Mouse (Mus musculus) heart, postnatal 36 days (tissue): Measurements from ENCODE around the gene Stxbp2. TPM values are rescaled to one million over a fixed set of nuclear protein-coding genes. Genes with fewer than 3 reads are reported as not detected.
A peak's percentile ranks its signal among the peaks of the same experiment; 100 is the strongest.
"Not testable (repeated sequence)": the region's sequence is repeated elsewhere in the genome, so short reads cannot be mapped to it uniquely, and the experiment has no call there.

Experiments used
- DNase-seq, 2 experiments: peaks; one replicate each; pipeline ENCODE4 v3.0.0; 2021 to 2022
- intact Hi-C: fragments of 180-260 bp; cut with DNase I; formaldehyde crosslinking; loops from one replicate; pipeline ENCODE4 v1.15.1; 2025
- total RNA-seq, 2 experiments: library from RNA; stranded (reverse); gene quantifications; 2 replicates each; pipeline ENCODE4 v1.2.3; 2021

Gene Stxbp2
- 1 to 10 TPM; 4.4 to 6.4 TPM for total RNA-seq

DNA sequence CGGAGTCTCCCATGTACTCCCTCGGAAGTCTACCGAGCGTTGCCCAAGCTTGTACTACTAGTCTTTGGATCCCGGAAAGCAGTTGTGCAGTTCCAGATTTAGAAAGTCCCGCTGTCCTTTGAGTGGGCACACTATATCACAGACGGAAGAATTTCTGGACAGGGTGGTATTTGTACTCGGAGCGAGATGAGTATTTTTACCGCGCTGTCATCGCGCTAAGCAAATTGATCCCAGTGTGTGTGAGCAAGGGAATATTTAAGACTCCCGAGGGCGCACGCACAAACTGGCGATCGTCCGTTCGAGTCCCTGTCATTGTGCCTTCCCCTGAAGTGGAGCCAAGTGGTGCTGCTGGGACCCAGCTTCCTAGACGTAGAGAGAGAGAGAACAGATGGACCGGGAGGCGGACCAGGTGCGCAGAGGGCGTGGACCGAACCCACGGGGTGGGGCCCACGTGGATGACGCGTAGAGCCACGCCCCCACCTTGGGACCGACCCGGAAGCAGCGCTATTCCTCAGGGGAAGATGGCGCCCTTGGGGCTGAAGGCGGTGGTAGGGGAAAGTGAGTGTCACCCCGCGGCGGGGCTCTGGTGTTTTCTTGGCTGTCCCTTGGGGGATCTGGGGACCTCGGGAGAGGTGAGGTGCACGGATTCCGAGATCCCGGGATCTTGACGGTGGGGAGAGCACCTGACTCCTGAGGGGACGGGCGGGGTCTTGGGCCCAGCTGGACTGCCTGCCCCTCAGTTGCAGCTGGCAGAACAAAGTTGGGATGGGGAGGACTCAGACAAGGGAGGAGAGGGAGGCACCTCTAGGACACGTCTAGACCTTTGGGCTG is at the start of gene Stxbp2:
Gene Stxbp2 (plus strand): TSS at position 309 of the 831 bp plus-strand sequence.
- intact Hi-C loops = no loop called here
- DNase-seq = peak; percentile 39 to 50

DNA sequence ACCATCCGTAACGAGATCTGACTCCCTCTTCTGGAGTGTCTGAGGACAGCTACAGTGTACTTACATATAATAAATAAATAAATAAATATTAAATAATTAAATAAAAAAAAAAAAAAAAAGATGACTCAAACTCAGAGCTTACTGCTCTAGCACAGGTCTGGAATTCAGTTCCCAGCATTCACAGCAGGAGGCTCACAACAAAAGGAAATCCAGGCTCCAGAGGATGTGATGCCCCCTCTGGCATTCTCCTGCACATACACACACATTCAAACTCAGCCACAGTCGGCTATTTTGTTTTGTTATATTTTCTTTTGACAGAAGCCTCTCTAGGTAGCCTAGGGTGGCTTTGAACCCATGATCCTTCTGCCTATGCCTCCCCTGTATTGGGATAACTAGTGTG is 48.8 kb upstream of the Stxbp2 start:
- intact Hi-C loops, DNase-seq: not testable (repeated sequence)

DNA sequence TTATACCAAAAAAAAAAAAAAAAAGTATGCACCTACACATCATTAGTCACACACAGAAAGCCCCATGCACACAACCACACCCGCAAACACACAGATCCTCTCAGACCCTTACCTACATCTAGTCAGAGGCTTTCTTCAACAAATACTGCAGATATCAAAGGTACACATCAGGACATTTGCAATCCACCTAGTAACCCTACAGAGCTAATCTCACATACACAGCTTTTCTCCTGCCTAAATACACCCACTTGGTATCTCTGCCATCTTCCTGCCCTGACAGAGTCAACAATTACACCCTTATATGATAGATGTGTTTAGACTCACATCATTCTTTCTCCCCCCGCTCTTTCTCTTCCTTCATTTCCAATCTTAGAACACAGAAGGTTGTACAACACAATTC is 44.3 kb upstream of the Stxbp2 start:
- intact Hi-C loops = no loop called here
- DNase-seq = no peak

DNA sequence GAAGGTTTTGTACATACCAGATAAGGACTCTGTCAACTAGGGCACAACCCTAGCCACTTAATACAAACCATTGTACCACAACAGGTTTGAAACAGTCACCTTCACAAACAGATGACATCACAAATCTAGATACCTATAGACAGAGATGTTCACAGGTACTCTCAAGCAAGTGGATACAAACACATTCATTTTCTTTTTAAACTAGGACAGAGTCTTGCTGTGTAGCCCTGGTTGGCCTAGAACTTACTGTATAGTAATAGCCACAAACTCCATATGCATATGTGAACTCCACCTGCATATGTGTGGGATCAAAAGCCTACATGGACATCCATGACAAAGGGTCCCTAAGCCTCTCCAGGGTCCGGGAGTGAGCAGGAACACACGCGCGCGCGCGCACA is 43.8 kb upstream of the Stxbp2 start, which contains the start of gene Camsap3:
Gene Camsap3 (plus strand): TSS at position 301 of the 398 bp plus-strand sequence.
- no peak for DNase-seq
- intact Hi-C loops = no loop called here

DNA sequence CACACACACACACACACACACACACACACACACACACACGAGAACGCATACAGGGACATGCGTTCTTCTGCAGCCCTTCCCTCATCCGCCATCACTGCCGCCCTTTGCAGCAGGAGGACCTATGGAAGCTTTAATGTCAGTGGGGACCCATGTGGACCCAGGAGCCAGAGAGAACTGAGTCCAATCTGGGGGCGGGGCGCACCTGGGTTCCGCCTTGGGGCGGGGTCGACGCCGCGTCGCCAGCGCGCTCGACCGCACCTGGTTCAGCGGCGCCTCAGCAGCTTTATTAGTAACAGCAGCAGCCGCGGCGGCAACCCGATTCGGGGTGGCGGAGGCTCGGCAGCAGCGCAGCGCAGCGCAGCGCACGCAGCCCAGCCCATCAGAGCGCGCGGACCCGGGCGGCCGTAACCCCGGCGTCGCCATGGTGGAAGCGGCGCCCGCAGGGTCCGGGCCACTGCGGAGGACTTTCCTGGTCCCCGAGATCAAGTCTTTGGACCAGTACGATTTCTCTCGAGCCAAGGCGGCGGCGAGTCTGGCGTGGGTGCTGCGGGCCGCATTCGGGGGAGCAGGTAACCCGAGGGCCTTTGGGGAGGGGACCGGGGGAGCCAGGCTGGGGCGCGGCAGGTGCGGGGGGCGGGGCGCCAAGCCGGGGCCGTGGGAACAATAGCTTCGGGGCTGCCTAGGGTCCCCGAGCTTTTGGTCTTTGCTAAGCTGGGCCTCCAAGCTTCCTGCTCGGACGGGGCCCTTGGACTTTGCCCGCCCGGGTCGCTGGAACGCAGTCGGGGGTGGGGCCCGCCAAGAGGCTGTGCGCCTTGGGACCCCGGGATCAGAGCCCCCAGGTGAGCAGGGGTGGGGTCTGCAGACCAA is 43.1 kb upstream of the Stxbp2 start:
- intact Hi-C loops = no loop called here
- DNase-seq = no peak

DNA sequence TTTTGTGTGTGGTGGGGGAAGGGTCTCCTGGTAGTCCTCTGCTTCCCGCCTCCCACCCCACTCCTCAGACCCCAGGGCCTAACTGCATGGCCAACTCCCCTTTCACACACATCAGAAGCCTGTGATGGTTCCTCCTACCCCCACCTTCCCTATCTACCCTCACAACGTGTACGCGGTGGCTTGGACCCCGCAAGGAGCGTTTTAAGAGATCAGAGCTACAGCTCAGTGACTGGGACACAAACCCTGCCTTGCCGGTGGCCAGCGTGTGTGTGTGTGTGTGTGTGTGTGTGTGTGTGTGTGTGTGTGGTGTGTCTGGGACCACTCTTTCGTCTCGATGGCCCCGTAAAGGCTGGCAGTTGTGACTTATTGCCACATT is 42.5 kb upstream of the Stxbp2 start:
- intact Hi-C loops = no loop called here
- DNase-seq = no peak

DNA sequence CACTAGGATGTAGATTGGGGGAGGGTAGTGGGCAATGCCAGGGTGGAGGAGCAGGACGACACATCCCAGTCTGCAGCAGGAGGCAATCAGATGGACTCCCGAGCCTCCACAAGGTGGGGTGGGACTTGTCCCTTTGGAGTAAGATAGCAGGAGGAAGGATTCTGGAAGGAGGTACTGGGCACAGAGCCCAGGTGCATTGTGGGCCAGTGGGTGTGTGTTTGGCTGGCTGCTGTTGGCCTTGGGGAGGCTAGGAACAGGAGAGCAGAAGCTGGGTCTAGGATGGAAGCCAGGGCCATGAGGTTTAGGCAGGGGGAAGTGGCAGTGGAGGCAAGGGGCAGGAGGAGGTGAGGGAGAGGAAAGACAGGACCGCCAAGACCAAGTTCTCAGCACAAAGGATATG is 37.3 kb upstream of the Stxbp2 start:
- DNase-seq = no peak
- intact Hi-C loops = no loop called here

DNA sequence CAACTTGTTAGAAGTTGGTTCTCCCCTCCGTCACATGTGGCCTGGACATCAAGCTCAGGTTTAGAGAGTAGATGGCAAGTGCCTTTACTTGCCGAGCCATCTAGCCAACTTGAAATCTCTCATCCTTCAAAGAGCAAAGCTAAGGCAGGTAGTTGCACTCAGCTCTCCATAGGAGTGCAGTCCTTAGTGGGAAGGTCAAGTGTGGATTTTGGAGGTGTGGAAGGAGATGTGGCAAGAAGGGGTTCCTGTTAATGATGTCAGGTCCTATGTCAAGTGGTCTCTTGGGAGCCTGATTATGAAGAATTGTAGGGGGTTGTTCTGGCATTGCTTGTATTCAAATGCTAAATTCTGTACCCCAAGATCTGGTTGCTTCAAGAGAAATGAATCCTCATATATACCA is 36.3 kb upstream of the Stxbp2 start:
- no peak for DNase-seq
- intact Hi-C loops = no loop called here

DNA sequence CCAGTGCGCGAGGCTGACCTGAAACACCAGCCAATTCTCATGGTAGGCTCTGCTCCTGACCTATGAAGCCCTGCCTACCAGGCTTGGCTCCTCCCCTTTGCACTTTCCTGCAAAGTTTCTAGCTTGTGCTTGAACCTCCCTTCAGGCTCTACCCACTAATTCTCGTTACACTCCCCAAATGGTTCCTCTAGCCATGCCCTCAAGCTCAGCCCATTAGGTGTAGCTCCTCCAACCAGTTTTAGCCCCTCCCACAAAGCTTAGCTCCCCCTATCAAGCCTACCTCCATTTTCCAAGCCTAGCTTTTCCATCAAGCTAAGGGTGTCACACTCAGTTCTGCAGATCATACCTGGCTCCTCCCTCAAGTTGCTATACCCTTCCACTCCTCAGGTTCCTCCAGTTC is 32.7 kb upstream of the Stxbp2 start:
- DNase-seq = no peak
- intact Hi-C loops = no loop called here

DNA sequence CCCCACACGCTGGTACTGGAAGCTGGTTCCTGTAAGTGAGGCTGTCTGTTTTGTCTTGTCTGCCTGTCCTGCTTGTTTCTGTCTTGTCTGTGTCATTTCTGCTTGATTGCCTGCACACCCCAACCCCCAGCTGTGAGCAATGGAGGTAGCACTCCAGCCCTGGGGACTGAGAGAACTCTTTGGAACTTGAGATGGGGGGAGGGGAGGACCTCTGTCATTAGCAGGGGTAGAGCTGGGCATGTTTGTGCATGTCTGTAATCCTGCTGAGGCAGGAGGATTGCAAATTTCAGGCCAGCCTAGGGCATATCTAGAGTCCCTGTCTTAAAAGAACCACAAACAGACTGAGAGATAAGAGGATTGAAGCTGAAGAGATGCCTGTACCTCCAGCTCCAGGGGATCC is 31.5 kb upstream of the Stxbp2 start:
- DNase-seq = no peak
- intact Hi-C loops = no loop called here

DNA sequence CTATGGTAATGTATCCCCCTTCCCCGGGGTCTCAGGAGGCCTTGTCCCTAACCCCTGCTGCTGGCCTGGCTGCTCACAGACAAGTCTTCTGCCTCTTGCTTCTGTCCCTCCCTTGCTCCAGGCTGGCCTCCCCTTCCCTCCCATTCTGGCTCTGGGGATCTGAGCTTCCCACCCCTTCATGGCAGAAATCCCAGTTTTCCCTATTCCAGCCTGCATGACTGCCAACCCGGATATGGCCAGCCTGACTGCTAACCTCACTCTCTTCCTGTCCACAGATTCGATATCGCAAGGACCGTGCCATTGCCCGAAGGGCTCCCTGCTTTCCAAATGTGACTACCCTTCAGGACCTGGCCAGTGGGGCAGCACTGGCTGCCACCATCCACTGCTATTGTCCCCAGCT is 30.4 kb upstream of the Stxbp2 start:
- intact Hi-C loops = no loop called here
- DNase-seq = peak; percentile 60 to 65

DNA sequence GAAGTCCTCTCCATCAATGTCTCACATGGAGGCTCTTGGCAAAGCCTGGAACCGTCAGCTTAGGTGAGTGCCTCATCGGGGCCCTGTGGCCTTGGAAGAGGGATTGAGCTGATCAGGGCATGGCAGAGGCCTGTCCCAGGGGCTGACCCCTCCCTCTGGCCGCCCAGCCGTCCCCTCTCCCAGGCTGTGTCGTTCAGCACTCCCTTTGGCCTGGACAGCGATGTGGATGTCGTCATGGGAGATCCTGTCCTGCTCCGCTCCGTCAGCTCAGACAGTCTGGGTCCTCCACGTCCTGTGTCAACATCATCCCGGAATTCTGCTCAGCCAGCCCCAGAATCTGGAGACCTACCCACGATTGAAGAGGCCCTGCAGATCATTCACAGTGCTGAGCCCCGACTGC is 27.3 kb upstream of the Stxbp2 start:
- no peak for DNase-seq
- intact Hi-C loops = no loop called here

DNA sequence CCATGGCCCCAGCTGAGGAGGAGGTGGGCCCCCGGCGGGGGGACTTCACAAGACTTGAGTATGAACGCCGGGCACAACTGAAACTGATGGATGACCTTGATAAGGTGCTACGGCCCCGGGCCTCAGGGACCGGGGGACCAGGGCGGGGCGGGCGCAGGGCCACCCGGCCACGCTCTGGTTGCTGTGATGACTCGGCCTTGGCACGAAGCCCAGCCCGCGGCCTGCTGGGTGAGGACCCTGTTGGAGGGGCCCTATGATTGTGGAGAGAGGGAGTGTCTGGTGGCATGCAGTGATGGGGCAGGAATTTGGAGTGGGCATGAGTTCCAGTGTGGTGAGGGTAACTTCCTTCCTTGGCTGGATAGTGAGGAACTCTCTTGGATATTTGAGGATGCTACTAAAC is 24.2 kb upstream of the Stxbp2 start:
- intact Hi-C loops = no loop called here
- DNase-seq = no peak

DNA sequence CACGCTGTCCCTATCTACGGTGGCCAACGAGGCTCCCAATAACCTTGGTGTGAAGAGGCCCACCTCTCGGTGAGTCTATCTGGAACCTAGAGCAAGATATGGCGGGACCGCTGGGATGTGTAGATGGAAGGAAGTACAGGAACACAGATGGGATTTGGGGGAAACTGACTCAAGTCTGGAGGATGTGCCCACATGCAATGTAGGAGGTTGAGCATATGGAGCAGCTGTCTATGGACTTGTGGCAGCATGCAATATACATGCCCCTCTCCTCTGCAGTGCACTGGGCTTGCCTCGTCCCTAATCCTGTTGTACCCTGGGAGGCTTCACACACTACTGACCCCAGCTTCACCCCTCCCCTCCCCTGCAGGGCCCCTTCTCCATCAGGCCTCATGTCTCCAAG is 22.9 kb upstream of the Stxbp2 start:
- intact Hi-C loops = no loop called here
- DNase-seq = no peak

DNA sequence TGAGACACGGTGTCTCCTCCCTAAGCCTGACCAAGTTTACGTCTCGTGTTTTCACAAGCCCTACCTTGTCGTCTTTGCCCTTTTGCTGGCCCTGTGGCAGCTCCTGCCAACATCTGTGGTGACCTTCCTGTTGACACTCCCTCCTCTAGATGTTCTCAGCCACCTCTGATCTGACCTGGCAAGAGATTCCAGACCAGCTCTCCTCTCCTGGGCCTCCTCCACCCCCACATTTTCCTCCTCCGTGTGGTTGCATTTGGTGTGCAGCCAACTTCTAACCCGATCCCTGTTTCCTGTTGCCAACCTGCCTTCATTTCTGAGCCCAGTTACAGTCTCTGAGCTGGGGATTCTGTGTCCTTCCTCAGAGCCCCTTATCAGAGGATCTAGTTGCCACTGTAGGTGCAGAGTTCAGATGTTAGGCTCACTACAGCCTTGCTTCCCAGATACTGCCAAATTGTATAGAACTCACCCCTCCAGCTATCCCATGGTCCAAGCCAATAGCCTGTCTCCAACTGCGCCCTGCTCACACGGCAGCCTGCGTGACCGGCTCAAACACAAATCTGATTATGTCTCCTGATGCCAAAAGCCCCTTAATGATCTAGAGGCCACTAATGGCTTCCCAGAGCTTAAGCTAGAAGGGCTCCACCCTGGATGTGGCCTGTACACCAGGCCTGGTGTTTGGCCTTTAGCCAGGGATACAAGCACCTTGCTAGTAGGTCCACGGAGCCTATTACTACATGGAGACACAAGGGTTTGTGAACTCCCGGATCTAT is 21.5 kb upstream of the Stxbp2 start:
- no peak for DNase-seq
- intact Hi-C loops = no loop called here

DNA sequence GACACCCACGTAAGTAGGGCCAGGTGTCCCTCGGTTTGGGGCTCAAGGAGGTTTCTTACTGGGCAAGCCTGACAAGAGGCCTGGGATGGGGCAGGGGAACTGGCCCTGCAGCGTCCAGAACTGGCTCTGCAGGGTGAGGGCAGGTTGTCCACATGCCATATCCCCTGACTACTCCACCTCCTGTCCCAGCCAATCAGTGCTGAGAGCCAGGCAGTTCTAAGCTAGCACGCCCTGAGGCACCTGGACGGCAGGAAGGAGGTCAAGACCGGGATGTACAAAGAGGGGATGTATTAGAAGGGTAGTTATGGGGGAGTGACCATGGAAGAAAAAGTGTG is 21.0 kb upstream of the Stxbp2 start:
- intact Hi-C loops = no loop called here
- DNase-seq = no peak

DNA sequence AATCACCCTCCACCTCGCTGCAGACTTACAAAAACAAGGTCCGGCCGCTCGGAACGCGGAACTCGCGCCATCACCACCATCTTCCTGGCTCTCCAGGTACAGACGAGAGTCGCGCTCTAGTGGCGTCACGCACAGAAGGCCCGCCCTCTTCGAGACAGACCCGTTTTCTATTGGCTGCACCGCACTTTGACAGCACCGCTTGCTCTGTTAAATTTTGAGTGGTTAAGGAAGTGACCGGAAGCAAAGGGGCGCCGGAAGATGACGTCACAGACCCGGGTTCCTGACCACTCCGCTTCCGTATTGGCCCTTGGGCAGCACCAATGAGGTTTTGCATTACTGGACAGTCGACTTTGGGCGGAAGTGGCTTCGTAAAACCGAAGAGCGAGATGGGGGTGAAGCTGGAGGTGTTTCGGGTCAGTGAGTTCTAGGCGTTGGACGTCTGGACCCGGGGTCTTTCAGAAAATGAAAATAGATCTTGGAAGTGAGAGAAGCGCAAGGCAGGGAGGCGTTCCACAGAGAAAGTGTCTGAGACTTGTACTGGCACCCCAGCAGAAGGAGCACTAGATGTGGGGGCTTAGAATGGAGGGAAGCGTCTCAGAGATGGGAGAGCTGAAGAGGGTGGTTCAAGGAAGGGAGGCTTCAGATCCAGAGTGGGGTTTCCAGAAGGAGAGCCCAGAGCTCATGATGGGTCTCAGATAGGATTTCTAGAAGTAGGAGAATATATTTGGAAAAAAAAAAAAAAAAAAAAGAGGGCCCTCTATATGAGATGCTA is 9.4 kb upstream of the Stxbp2 start, which contains the start of the genes Xab2 and Pet100:
Gene Xab2 (minus strand): TSS at position 118 of the 772 bp plus-strand sequence.
Gene Pet100 (plus strand): TSS at position 350 of the 772 bp plus-strand sequence.
- intact Hi-C loops = loop anchor here (2.0 to 10.0 kb wide), 4 partner anchors 55 to 1056 kb away; partner anchors contain the start of genes Ctxn1, Pnpla6, Snapc2 and Trappc5
- peak; percentile 97 to 98 for DNase-seq

DNA sequence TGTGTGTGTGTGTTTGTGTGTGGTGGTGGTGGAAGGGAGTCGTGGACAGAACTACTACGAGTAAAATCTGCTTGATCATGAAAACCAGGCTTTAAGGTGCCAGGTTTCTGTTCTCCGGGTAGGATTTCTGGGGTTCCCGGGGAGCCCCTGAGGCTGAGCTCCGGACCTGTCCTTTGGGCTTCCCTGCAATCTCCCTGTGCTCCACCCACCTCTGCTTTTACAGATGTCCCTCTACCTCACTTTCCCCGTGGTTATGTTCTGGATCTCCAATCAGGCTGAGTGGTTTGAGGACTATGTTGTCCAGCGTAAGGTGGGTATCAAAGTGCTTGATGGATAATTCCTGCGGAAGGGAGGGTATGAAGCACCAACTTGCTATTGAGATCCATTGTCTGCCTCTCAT is 8.6 kb upstream of the Stxbp2 start:
- intact Hi-C loops = loop anchor here (5.0 to 10.0 kb wide), 3 partner anchors 105 to 1055 kb away; partner anchors contain the start of genes Ctxn1, Pnpla6 and Snapc2
- no peak for DNase-seq

DNA sequence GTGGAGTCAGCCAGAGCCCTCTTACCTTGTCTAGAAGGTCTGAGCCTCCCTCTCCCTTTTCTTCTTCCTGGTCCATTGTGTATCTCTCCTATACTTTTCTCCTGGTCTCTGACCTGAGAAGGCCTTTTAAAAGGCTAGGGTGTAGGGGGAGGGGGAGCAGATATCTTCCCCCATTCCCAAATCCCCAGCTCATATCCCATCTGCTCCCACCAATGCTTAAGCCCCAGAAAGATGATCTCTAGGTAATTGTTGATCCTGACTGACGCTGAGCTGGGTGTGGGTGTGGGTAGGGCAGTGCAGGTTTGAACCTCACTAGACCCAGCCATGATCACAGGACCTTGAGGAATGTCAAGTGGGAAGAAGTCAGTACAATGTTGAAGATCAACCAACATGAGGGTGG is 5.3 kb upstream of the Stxbp2 start, which contains the start of gene Pcp2:
Gene Pcp2 (minus strand): TSS at position 101 of the 400 bp plus-strand sequence.
- intact Hi-C loops = loop anchor here (10.0 kb wide), 1 partner anchor 629 kb away; the partner anchor contains the start of genes Ctxn1 and Snapc2
- DNase-seq = no peak

DNA sequence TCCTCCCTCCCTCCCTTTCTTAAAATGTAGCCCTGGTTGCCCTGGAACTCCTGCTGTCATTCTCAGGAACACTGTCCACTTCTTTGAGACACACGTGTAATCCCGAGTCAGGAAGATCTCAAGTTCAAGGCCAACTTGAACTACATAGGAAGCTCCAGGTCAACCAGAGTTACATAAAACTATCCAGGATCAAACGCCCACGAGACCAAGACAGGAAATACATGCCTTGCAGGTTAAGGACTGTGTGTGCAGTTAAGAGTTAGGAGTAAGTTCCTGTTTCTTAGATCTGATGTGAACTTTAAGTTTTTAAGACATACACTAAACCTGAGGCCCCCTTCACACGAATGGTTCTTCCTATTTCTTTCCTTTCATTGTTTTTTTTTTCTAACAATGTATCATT is 3.8 kb upstream of the Stxbp2 start:
- intact Hi-C loops = loop anchor here (10.0 kb wide), 1 partner anchor 628 kb away; the partner anchor contains the start of genes Ctxn1 and Snapc2
- DNase-seq = no peak
